Mouse (Mus musculus) neutrophil, adult 5-6 weeks (primary cell): Measurements from ENCODE around the gene Dclk2. TPM values are rescaled to one million over a fixed set of nuclear protein-coding genes. Genes with fewer than 3 reads are reported as not detected.

Source experiments
- ATAC-seq: fragments of 151-379, 151-347 bp; 2 replicates; pipeline ENCODE4 v1.8.0; 2017; ENCODE audit warnings: mild to moderate bottlenecking, moderate TSS enrichment; ENCODE audit not compliant: insufficient number of reproducible peaks, poor library complexity, low FRiP score, severe bottlenecking; ENCODE audit errors: extremely low read depth
- total RNA-seq: library from RNA; stranded (forward); fragments of 200-1000 nt; gene quantifications from 2 replicates; pipeline ENCODE4 v1.2.3, GENCODE M21; 2017

Dclk2 gene
- total RNA-seq, 1 experiment from 2014 or later: 19.1 TPM

- no peak for ATAC-seq
These were observed 69.5 kb downstream of the Dclk2 start for GRCm38 (mm10) chr3:86851131-86851530.

- no peak for ATAC-seq
These were observed 70.1 kb downstream of the Dclk2 start for GRCm38 (mm10) chr3:86850394-86851030.

- ATAC-seq: no peak
These were observed 71.3 kb downstream of the Dclk2 start for GRCm38 (mm10) chr3:86849337-86849736.

- ATAC-seq: no peak
These were observed 73.1 kb downstream of the Dclk2 start for GRCm38 (mm10) chr3:86847536-86847935.

GRCm38 (mm10) chr3:86846036-86846435 lies 74.6 kb downstream of the Dclk2 start:
- ATAC-seq: no peak

- no peak for ATAC-seq
These were observed 75.1 kb downstream of the Dclk2 start for GRCm38 (mm10) chr3:86845578-86845977.

GRCm38 (mm10) chr3:86844804-86845481 lies 75.7 kb downstream of the Dclk2 start:
- no peak for ATAC-seq

- ATAC-seq: no peak
These were observed 78.2 kb downstream of the Dclk2 start for GRCm38 (mm10) chr3:86842461-86842860.

GRCm38 (mm10) chr3:86839606-86840005 lies 81.0 kb downstream of the Dclk2 start:
- ATAC-seq: no peak

- ATAC-seq: no peak
These were observed 83.3 kb downstream of the Dclk2 start for GRCm38 (mm10) chr3:86837386-86837785.

- ATAC-seq: no peak
These were observed 85.5 kb downstream of the Dclk2 start for GRCm38 (mm10) chr3:86835180-86835579.

- no peak for ATAC-seq
These were observed 86.3 kb downstream of the Dclk2 start for GRCm38 (mm10) chr3:86834341-86834740.

- no peak for ATAC-seq
These were observed 87.9 kb downstream of the Dclk2 start for GRCm38 (mm10) chr3:86832591-86833267.

- ATAC-seq: no peak
These were observed 88.5 kb downstream of the Dclk2 start for GRCm38 (mm10) chr3:86832115-86832514.

GRCm38 (mm10) chr3:86827506-86827905 lies 93.1 kb downstream of the Dclk2 start:
- no peak for ATAC-seq

GRCm38 (mm10) chr3:86821383-86821782 lies 99.3 kb downstream of the Dclk2 start:
- ATAC-seq: no peak

GRCm38 (mm10) chr3:86820344-86820743 lies 100.3 kb downstream of the Dclk2 start:
- ATAC-seq: no peak

- no peak for ATAC-seq
These were observed 101.3 kb downstream of the Dclk2 start for GRCm38 (mm10) chr3:86819372-86819771.

GRCm38 (mm10) chr3:86818001-86818585 lies 102.6 kb downstream of the Dclk2 start:
- ATAC-seq: no peak

- peak; percentile 88 for ATAC-seq
These were observed 108.0 kb downstream of the Dclk2 start for GRCm38 (mm10) chr3:86812689-86813088.
